Comparison of ENCODE assay signal across 13 mouse cellular contexts in the genomic region with DNA sequence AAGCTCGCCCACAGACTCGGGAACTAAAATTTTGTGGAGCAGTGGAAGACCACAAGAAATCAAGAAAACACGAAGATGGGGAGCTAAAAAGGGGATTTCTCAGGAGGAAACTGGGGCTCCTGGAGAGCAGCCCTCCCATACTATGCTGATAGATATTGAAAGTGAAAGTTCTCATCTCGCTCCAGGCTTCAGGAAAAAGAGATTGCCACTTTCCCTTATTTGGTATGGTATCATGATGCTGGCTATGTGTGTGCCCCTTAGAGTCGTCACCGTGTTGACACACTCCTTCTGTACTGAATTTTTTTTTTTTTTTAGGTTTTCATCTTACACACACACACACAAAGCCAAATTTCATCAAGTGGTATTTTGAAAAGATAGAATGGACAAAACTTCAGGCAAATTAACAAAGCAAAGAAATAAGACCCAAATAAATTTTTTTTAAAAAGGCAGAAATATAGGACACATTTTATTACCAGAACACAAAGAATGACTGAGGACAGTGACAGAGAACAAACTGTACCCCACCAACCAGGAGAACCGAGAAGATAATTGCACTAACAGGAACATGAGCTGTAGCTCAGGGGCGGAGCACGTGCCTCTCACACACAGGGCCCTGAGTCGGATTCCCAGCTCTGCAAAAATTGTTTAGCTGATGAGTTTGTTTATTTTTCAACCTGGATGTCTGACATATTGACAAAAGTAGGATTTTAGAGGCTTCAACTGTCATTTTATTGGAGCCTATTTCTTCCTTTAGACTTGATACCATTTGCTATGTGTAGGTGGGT.
DNase-seq lines count a peak whose midpoint lies in the region; ATAC-seq and TF ChIP-seq lines count a peak whose summit lies in the region.
"Had no signal": no experiment of that assay in that cellular context is flagged by ENCODE, and none has a peak within 500 bp of the region (broad histone marks: within the 10 kb centered on the region; RNA-seq: fewer than 3 reads in every experiment).

No protein-coding gene starts in this region.

- peak overlapping the region; percentile 46 for H3K4me2 ChIP-seq in heart, embryonic 16.5 days (ENCODE audit: low read depth, low read length)
- no peak overlapping the region for H3K4me2 ChIP-seq in heart, embryonic 11.5 days
- H3K4me2 ChIP-seq in liver, postnatal 0 days (ENCODE audit: low read depth, low read length), result peak overlapping the region; percentile 48
- H3K4me2 ChIP-seq: liver, embryonic 13.5 days; midbrain, embryonic 12.5 days; neural tube, embryonic 13.5 days had no signal

- no peak overlapping the region for H3K27ac ChIP-seq in heart, embryonic 16.5 days (ENCODE audit: low read length)
- no peak overlapping the region for H3K27ac ChIP-seq in heart, embryonic 11.5 days (ENCODE audit: low read depth, low read length)
- no peak overlapping the region for H3K27ac ChIP-seq in bone marrow macrophage, adult 2 months (ENCODE audit: insufficient read depth, low read depth, low read length)
- no peak overlapping the region for H3K27ac ChIP-seq in liver, postnatal 0 days (ENCODE audit: low read depth)
- H3K27ac ChIP-seq: heart, embryonic 10.5 days; liver, embryonic 13.5 days; midbrain, embryonic 12.5 days; neural tube, embryonic 13.5 days had no signal

- no peaks in the 10 kb centered on the region for H3K36me3 ChIP-seq in heart, embryonic 16.5 days (ENCODE audit: control insufficient read depth, insufficient read depth)
- no peaks in the 10 kb centered on the region for H3K36me3 ChIP-seq in heart, embryonic 11.5 days (ENCODE audit: control insufficient read depth, insufficient read depth, low read length)
- no peaks in the 10 kb centered on the region for H3K36me3 ChIP-seq in liver, postnatal 0 days (replicated peaks; ENCODE audit: insufficient read depth, low read length)
- H3K36me3 ChIP-seq: heart, embryonic 10.5 days; liver, embryonic 13.5 days; midbrain, embryonic 12.5 days; neural tube, embryonic 13.5 days had no signal

- no peak overlapping the region for H3K9ac ChIP-seq in heart, embryonic 16.5 days (ENCODE audit: low read length)
- H3K9ac ChIP-seq in heart, embryonic 11.5 days (ENCODE audit: low read depth, low read length), result no peak overlapping the region
- no peak overlapping the region for H3K9ac ChIP-seq in liver, postnatal 0 days (replicated peaks)
- H3K9ac ChIP-seq: liver, embryonic 13.5 days; midbrain, embryonic 12.5 days; neural tube, embryonic 13.5 days had no signal

- 58% methylated on average over 10 of the region's 10 CpGs for WGBS in heart, embryonic 16.5 days
- WGBS in heart, embryonic 11.5 days (ENCODE audit: insufficient replicate concordance), result 65% methylated on average over 10 of the region's 10 CpGs
- WGBS in liver, postnatal 0 days (ENCODE audit: insufficient replicate concordance), result 57% methylated on average over 10 of the region's 10 CpGs

- no peaks in the 10 kb centered on the region for H3K4me1 ChIP-seq in heart, embryonic 16.5 days (ENCODE audit: control insufficient read depth, insufficient read depth, low read length)
- no peaks in the 10 kb centered on the region for H3K4me1 ChIP-seq in heart, embryonic 11.5 days (ENCODE audit: control insufficient read depth, insufficient read depth, low read length)
- H3K4me1 ChIP-seq in bone marrow macrophage, adult 2 months (ENCODE audit: control insufficient read depth, insufficient read depth, low read length), result no peaks in the 10 kb centered on the region; the same call in 1 of the 2 replicates
- H3K4me1 ChIP-seq in liver, postnatal 0 days (ENCODE audit: insufficient read depth), result no peaks in the 10 kb centered on the region
- H3K4me1 ChIP-seq: heart, embryonic 10.5 days; liver, embryonic 13.5 days; midbrain, embryonic 12.5 days; neural tube, embryonic 13.5 days had no signal

- TF ChIP-seq POLR2A in bone marrow macrophage, adult 2 months (IDR thresholded peaks at IDR 0.05; ENCODE audit: borderline replicate concordance, low read depth, low read length), result no peak

- DNase-seq in CD4-positive helper T cell, adult 2 months (ENCODE audit: low read depth, low spot score), result peak; percentile 41
- DNase-seq in liver, postnatal 0 days, result no peak
- DNase-seq in adrenal gland, adult 18-20 months (ENCODE audit: low spot score in 2 of 2), result no peak
- DNase-seq in cerebellum, postnatal 14 days, result no peak
- no peak for DNase-seq in urinary bladder, adult 2 months (ENCODE audit: low spot score)
- DNase-seq: kidney, postnatal 10 days; liver, embryonic 13.5 days had no signal

- TF ChIP-seq CTCF in bone marrow macrophage, adult 2 months (IDR thresholded peaks at IDR 0.05; ENCODE audit: low read depth, low read length), result no peak
- TF ChIP-seq CTCF in liver, postnatal 0 days (IDR thresholded peaks at IDR 0.05; ENCODE audit: low read depth), result no peak

- ATAC-seq in heart, embryonic 16.5 days (replicated peaks; ENCODE audit: extremely low read depth, insufficient read depth, low FRiP score), result no peak
- ATAC-seq in heart, embryonic 11.5 days (replicated peaks; ENCODE audit: insufficient number of reproducible peaks, low FRiP score, low TSS enrichment), result no peak
- ATAC-seq in liver, postnatal 0 days, result no peak

- no peak overlapping the region for H3K4me3 ChIP-seq in heart, embryonic 16.5 days (ENCODE audit: low read length)
- H3K4me3 ChIP-seq in heart, embryonic 11.5 days (ENCODE audit: low read depth, low read length), result no peak overlapping the region
- H3K4me3 ChIP-seq in bone marrow macrophage, adult 2 months (ENCODE audit: insufficient read depth, low read length), result peak overlapping the region; percentile 46
- peak overlapping the region; percentile 7; the same call in 1 of the 2 replicates for H3K4me3 ChIP-seq in liver, postnatal 0 days (ENCODE audit: low read depth, low read length)
- H3K4me3 ChIP-seq: heart, embryonic 10.5 days; liver, embryonic 13.5 days; midbrain, embryonic 12.5 days; neural tube, embryonic 13.5 days had no signal

- TF ChIP-seq EP300 in liver, postnatal 0 days (IDR thresholded peaks at IDR 0.05; ENCODE audit: low read depth), result no peak

- no peaks in the 10 kb centered on the region for H3K9me3 ChIP-seq in heart, embryonic 16.5 days (replicated peaks; ENCODE audit: control insufficient read depth, low read length)
- no peaks in the 10 kb centered on the region for H3K9me3 ChIP-seq in heart, embryonic 11.5 days (replicated peaks; ENCODE audit: control insufficient read depth, low read length)
- H3K9me3 ChIP-seq in liver, postnatal 0 days (ENCODE audit: low read length), result no peaks in the 10 kb centered on the region
- H3K9me3 ChIP-seq: heart, embryonic 10.5 days; liver, embryonic 13.5 days; midbrain, embryonic 12.5 days; neural tube, embryonic 13.5 days had no signal

- H3K27me3 ChIP-seq in heart, embryonic 16.5 days (ENCODE audit: control insufficient read depth, insufficient read depth, low read length), result no peaks in the 10 kb centered on the region
- H3K27me3 ChIP-seq in heart, embryonic 11.5 days (ENCODE audit: control insufficient read depth, insufficient read depth, low read length), result no peaks in the 10 kb centered on the region
- no peaks in the 10 kb centered on the region for H3K27me3 ChIP-seq in liver, postnatal 0 days (ENCODE audit: insufficient read depth, low read length)
- H3K27me3 ChIP-seq: liver, embryonic 13.5 days; midbrain, embryonic 12.5 days; neural tube, embryonic 13.5 days had no signal

Comparison
In these comparisons a context has a peak if more than half of its experiments do, and no peak if none do; other contexts are left out.
1. H3K4me3 ChIP-seq: peak in bone marrow macrophage, adult 2 months (single experiment) and liver, postnatal 0 days (single experiment); none in heart, embryonic 16.5 days (single experiment) and heart, embryonic 11.5 days (single experiment).